Mouse (Mus musculus) embryonic facial prominence, embryonic 13.5 days (tissue): ENCODE measurements at regions not wholly inside any gene's neighbourhood (a gene's known extent, or its start where the extent isn't known, plus 50 kb on each side); places are given as distances from the start of the nearest gene placed in this dataset.

Experiments used
- ATAC-seq: fragments of 200-750 bp; cut with Nextera tagmentation; 2 replicates; pipeline ENCODE4 v1.8.0; 2017; ENCODE audit warnings: low read depth; ENCODE audit not compliant: insufficient number of reproducible peaks, insufficient read depth, low FRiP score, low TSS enrichment
- H3K27ac ChIP-seq: fragments of 300-500 bp; sonication (generic); 2 replicates; pipeline ENCODE4 v1.5.1; 2015; ENCODE audit warnings: moderate library complexity, mild to moderate bottlenecking, inconsistent platforms
- H3K27me3 ChIP-seq: fragments of 300-500 bp; sonication (generic); 2 replicates; pipeline ENCODE4 v1.6.1; 2015; ENCODE audit warnings: mild to moderate bottlenecking, inconsistent platforms
- H3K36me3 ChIP-seq: fragments of 300-500 bp; sonication (generic); 2 replicates; pipeline ENCODE4 v1.6.1; 2015; ENCODE audit warnings: mild to moderate bottlenecking, inconsistent platforms
- H3K4me1 ChIP-seq: fragments of 300-500 bp; sonication (generic); 2 replicates; pipeline ENCODE4 v1.6.1; 2015; ENCODE audit warnings: inconsistent platforms
- H3K4me2 ChIP-seq: fragments of 300-500 bp; sonication (generic); 2 replicates; pipeline ENCODE4 v1.6.1; 2015; ENCODE audit warnings: moderate library complexity, mild to moderate bottlenecking, inconsistent platforms
- H3K4me3 ChIP-seq: fragments of 300-500 bp; sonication (generic); 2 replicates; pipeline ENCODE4 v1.5.1; 2015; ENCODE audit warnings: mild to moderate bottlenecking, inconsistent platforms
- H3K9ac ChIP-seq: fragments of 300-500 bp; sonication (generic); 2 replicates; pipeline ENCODE4 v1.6.1; 2015; ENCODE audit warnings: mild to moderate bottlenecking, inconsistent platforms
- H3K9me3 ChIP-seq: fragments of 300-500 bp; sonication (generic); 2 replicates; pipeline ENCODE4 v1.6.1; 2016; ENCODE audit warnings: inconsistent platforms
- WGBS: fragments of 180-500 bp; shearing (Covaris S2); methylation state at CpG from one replicate; pipeline ENCODE4 v1.1.7; 2015; ENCODE audit warnings: mixed read lengths; 5-methylcytosine and 5-hydroxymethylcytosine counted together

DNA sequence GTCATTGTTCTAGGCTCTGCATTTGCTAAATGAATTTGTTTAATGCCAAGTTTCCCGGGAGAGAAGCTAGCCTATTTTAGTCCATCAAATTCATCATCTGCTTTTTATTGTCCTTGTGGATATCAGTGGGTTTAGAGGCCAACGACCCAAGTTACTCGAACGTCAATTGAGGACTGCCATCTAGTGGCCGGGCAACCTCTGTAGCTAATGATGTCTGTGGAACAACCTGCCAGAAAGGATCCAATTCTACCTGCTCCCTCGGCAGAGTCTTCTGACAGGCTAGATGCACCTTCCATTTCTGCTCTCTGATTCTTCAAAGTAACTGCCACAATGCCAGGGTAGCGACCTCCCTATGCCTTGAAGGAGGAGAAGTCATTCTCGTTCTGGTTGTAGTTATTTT lies 232.1 kb upstream of the Cxcr4 start:
- no peak overlapping the region for H3K4me2 ChIP-seq
- H3K27me3 ChIP-seq, result no peaks in the 10 kb centered on the region

GRCm38 (mm10) chr1:128821991-128822390 lies 229.9 kb upstream of the Cxcr4 start:
- no peak overlapping the region for H3K9ac ChIP-seq
- no peak overlapping the region for H3K4me3 ChIP-seq
- H3K4me2 ChIP-seq, result no peak overlapping the region
- no peaks in the 10 kb centered on the region for H3K9me3 ChIP-seq
- H3K4me1 ChIP-seq, result no peaks in the 10 kb centered on the region
- H3K36me3 ChIP-seq, result no peaks in the 10 kb centered on the region
- no peak for ATAC-seq
- H3K27ac ChIP-seq, result no peak overlapping the region
- no peaks in the 10 kb centered on the region for H3K27me3 ChIP-seq
- WGBS, result 66% methylated on average over 6 of the region's 6 CpGs

More for the DNA sequence above, 232.1 kb upstream of the Cxcr4 start:
- 9% methylated on average over 8 of the region's 8 CpGs for WGBS
- ATAC-seq, result 0 out of 2 replicates have a peak, but pooled peaks have one; percentile 21
- no peaks in the 10 kb centered on the region for H3K4me1 ChIP-seq
- H3K9ac ChIP-seq, result no peak overlapping the region
- no peaks in the 10 kb centered on the region for H3K9me3 ChIP-seq
- H3K36me3 ChIP-seq, result no peaks in the 10 kb centered on the region
- no peak overlapping the region for H3K27ac ChIP-seq
- no peak overlapping the region for H3K4me3 ChIP-seq

GRCm38 (mm10) chr1:128820527-128820926 lies 228.4 kb upstream of the Cxcr4 start:
- H3K27me3 ChIP-seq, result no peaks in the 10 kb centered on the region
- H3K4me1 ChIP-seq, result no peaks in the 10 kb centered on the region
- whole genome bisulfite sequencing, result 96% methylated on average over 1 of the region's 1 CpGs
- H3K4me3 ChIP-seq, result no peak overlapping the region
- H3K4me2 ChIP-seq, result no peak overlapping the region
- ATAC-seq, result no peak
- H3K36me3 ChIP-seq, result no peaks in the 10 kb centered on the region
- H3K9ac ChIP-seq, result no peak overlapping the region
- H3K27ac ChIP-seq, result no peak overlapping the region
- no peaks in the 10 kb centered on the region for H3K9me3 ChIP-seq

DNA sequence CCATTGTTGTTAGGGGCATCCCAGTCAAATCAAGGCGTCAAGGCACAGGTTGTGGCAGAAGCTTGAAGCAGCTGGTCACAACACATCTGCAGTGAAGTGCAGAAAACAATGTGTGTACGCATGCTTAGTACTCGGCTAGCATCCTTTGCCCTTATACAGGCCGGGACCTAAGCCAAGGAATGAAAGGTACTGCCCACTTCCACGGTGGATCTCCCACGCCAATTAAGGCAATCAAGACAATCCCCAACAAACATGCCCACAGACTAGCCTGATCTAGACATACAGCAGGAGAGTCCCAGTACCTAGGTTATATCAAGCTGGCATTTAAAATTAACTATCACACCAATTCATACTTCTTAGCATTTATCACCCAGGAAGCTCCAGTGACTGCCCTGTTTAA lies 227.5 kb upstream of the Cxcr4 start:
- H3K9me3 ChIP-seq, result no peaks in the 10 kb centered on the region
- H3K9ac ChIP-seq, result no peak overlapping the region
- no peaks in the 10 kb centered on the region for H3K27me3 ChIP-seq
- no peaks in the 10 kb centered on the region for H3K4me1 ChIP-seq
- H3K27ac ChIP-seq, result no peak overlapping the region
- WGBS, result 89% methylated on average over 6 of the region's 6 CpGs
- H3K4me3 ChIP-seq, result no peak overlapping the region
- H3K4me2 ChIP-seq, result no peak overlapping the region
- no peaks in the 10 kb centered on the region for H3K36me3 ChIP-seq
- ATAC-seq, result no peak

DNA sequence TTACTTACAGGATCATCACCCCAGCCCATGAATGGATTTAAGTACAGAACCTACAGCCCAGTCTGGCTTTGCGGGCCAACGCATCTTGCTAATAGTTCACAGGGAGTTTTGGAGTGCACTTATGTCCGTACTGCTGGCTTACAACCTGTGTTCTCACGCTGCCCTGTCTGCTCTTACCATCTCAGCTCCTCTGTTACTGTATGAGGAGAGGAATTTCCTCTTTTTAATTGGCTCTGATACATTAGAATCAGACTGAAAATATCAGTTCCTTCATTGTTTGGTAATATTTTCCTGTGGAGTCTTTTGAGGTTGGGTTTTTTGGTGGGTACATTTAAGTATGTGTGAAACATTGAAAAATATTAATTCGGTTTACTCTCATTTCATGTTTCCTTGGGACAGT lies 221.3 kb upstream of the Cxcr4 start:
- Histone ChIP-seq H3K4me1 (no peaks in the 10 kb centered on the region), H3K27ac (no peak overlapping the region), H3K4me2 (no peak overlapping the region), H3K27me3 (no peaks in the 10 kb centered on the region), H3K9ac (no peak overlapping the region), H3K36me3 (no peaks in the 10 kb centered on the region), H3K4me3 (no peak overlapping the region), H3K9me3 (no peaks in the 10 kb centered on the region)
- 81% methylated on average over 5 of the region's 5 CpGs for WGBS
- no peak for ATAC-seq

GRCm38 (mm10) chr1:128810860-128811259 lies 218.8 kb upstream of the Cxcr4 start:
- H3K9ac ChIP-seq, result no peak overlapping the region
- 65% methylated on average over 3 of the region's 3 CpGs for WGBS
- H3K4me3 ChIP-seq, result no peak overlapping the region

DNA sequence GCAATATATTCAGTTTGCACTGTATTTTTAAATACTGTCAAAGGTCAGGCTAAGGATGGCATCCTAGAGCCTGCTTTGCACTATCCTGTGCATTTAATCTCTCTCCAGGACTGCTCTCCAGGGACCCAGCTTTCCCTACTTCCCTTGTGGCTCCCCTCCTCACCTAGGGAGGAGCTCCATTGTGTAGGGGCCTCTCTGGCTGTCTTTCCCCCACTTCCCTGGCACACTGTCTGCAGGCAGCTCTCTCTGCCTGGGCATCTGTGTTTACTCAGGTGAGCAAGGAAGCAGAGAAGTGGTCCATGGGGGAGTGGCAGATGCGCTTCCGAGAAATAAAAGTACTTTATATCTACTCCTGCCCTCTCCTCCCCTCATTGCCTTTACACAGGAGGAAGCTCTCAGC lies 218.0 kb upstream of the Cxcr4 start:
- no peaks in the 10 kb centered on the region for H3K36me3 ChIP-seq
- H3K27me3 ChIP-seq, result no peaks in the 10 kb centered on the region
- peaks cover 4% of the 10 kb centered on the region; the same call in 1 of the 2 replicates for H3K4me1 ChIP-seq
- H3K27ac ChIP-seq, result no peak overlapping the region
- H3K4me3 ChIP-seq, result no peak overlapping the region
- no peaks in the 10 kb centered on the region for H3K9me3 ChIP-seq
- no peak overlapping the region for H3K4me2 ChIP-seq
- WGBS, result 80% methylated on average over 2 of the region's 2 CpGs
- no peak overlapping the region for H3K9ac ChIP-seq
- no peak for ATAC-seq

More at GRCm38 (mm10) chr1:128810860-128811259, 218.8 kb upstream of the Cxcr4 start:
- Histone ChIP-seq H3K27ac (no peak overlapping the region), H3K4me2 (no peak overlapping the region), H3K9me3 (no peaks in the 10 kb centered on the region), H3K36me3 (no peaks in the 10 kb centered on the region), H3K27me3 (no peaks in the 10 kb centered on the region), H3K4me1 (peaks cover under 1% of the 10 kb centered on the region; the same call in 1 of the 2 replicates)
- ATAC-seq, result no peak

DNA sequence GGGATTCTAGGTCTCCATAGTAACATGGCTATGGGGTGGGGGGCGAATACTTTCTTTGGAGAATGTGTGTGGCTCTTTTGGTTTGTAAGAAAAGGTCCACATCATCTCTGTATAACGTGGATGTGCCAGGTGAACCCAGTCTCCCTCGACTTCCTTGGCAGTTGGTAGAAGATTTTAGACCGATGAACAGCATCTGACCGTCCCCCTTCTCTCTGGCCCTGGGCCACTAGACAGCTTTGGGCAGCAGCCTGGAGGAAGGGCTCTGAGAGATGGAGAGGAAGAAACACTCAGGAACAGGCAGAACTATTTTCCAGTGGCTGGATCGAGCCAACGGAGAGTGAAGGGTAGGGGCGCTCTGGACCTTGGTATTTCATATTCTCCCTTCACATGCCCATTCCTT lies 217.5 kb upstream of the Cxcr4 start:
- Histone ChIP-seq H3K4me1 (peaks cover 4% of the 10 kb centered on the region; the same call in 1 of the 2 replicates), H3K36me3 (no peaks in the 10 kb centered on the region), H3K4me3 (no peak overlapping the region), H3K9ac (no peak overlapping the region), H3K4me2 (no peak overlapping the region), H3K27me3 (no peaks in the 10 kb centered on the region), H3K9me3 (no peaks in the 10 kb centered on the region), H3K27ac (no peak overlapping the region)
- 92% methylated on average over 8 of the region's 8 CpGs for WGBS
- no peak for ATAC-seq

GRCm38 (mm10) chr1:128808599-128808998 lies 216.5 kb upstream of the Cxcr4 start:
- Histone ChIP-seq H3K4me1 (peaks cover 9% of the 10 kb centered on the region), H3K4me2 (no peak overlapping the region), H3K9me3 (no peaks in the 10 kb centered on the region), H3K4me3 (no peak overlapping the region), H3K36me3 (no peaks in the 10 kb centered on the region), H3K27me3 (no peaks in the 10 kb centered on the region), H3K27ac (no peak overlapping the region), H3K9ac (no peak overlapping the region)
- WGBS, result 81% methylated on average over 5 of the region's 5 CpGs
- no peak for ATAC-seq

DNA sequence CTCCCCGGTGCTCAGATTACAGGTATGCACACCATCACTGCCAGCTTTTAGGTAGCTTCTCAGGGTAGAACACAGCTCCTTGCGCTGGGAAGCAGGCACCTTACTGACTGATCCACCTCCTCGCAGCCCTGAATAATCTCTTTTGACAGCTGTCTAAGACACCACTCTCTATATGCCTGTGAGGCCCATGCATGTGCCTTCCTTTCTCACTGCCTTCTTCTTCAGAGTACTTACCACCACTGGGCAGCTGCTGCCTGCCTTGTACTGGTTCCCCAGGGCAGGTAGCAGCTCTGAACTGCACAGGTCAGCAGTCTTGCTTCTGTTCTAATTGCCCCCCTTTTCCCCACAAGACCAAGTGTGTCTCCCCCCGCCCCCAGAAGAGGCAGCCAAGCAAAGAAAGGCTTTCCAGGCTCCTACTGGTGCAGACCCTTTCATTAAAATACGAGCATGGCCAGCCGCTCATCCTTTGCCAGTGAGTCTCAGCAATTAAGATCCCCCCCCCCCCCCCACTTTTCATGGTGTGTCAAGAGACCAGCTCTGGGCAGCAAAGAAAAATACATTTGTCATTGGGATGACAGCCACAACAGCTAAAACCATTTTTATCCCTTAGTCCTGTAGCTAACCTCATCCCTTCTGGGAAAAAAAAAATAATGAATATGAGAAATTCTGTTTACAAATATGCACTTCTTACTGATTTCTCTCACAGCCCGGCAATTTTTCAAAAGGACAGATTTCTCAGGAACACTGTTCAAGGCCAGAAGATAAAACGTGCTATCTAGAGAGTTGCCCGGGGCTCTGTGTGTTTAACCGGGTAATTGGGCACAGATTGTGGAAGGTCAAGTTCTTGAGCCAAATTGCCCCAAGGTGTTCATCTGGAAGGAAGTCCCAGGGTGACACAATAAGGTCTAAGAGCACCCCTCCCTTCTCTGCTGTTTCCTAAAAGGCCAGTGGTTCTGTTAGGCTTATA lies 213.9 kb upstream of the Cxcr4 start:
- peaks cover 3% of the 10 kb centered on the region; the same call in 1 of the 2 replicates for H3K27me3 ChIP-seq
- no peak overlapping the region for H3K4me2 ChIP-seq
- ATAC-seq, result no peak
- no peaks in the 10 kb centered on the region for H3K36me3 ChIP-seq
- no peak overlapping the region for H3K9ac ChIP-seq
- no peak overlapping the region for H3K4me3 ChIP-seq
- peaks cover 12% of the 10 kb centered on the region for H3K4me1 ChIP-seq
- no peaks in the 10 kb centered on the region for H3K9me3 ChIP-seq
- no peak overlapping the region for H3K27ac ChIP-seq
- 26% methylated on average over 10 of the region's 10 CpGs for WGBS

DNA sequence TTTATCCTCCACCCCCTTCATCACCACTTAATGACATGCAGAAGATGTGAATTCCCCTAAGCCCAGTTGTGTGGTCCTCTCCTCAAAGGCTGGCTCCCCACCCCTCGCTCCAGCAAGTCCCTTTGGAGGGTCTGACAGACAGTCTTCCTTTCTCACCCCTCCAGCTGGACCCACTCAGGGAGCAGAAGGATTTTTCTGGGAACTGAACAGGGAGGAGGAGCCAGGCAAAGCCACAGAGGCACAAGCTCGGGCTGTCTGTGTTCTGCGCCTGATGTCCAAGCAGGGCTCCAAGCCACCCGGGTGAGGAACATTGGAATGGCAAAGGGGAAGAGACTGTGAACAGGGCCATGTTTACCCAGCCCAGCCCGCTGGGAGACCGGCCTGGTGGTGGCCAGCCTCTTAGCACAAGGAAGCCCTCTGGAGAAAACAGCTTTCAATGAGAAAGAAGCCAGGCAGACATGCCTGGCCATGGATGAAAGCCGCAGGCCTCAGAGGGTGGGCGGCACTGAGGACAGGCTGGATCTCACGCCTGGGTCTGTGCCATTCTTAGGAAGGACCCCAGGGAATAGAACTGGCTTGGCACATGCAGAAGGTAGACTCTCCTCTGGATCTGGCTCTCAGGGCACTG lies 211.5 kb upstream of the Cxcr4 start:
- 34% methylated on average over 9 of the region's 9 CpGs for WGBS
- peak overlapping the region; percentile 2; the same call in 1 of the 2 replicates for H3K4me2 ChIP-seq

GRCm38 (mm10) chr1:128803058-128803432 lies 211.0 kb upstream of the Cxcr4 start:
- ATAC-seq, result no peak
- Histone ChIP-seq H3K27ac (no peak overlapping the region), H3K9ac (no peak overlapping the region), H3K9me3 (no peaks in the 10 kb centered on the region), H3K4me2 (no peak overlapping the region), H3K4me3 (no peak overlapping the region), H3K27me3 (peaks cover 3% of the 10 kb centered on the region; the same call in 1 of the 2 replicates), H3K36me3 (no peaks in the 10 kb centered on the region), H3K4me1 (peaks cover 12% of the 10 kb centered on the region)

More for the DNA sequence above, 211.5 kb upstream of the Cxcr4 start:
- Histone ChIP-seq H3K4me3 (no peak overlapping the region), H3K36me3 (no peaks in the 10 kb centered on the region), H3K9ac (no peak overlapping the region), H3K27me3 (peaks cover 3% of the 10 kb centered on the region; the same call in 1 of the 2 replicates), H3K4me1 (peaks cover 12% of the 10 kb centered on the region), H3K27ac (peak overlapping the region; percentile 4), H3K9me3 (no peaks in the 10 kb centered on the region)
- ATAC-seq, result peak; percentile 28; the same call in 1 of the 2 replicates
